Mouse (Mus musculus): Measurements from ENCODE around the gene Vps41. TPM values are rescaled to one million over a fixed set of nuclear protein-coding genes. Genes with fewer than 3 reads are reported as not detected.

Gene Vps41
- total RNA-seq, 1 experiment from 2014 or later = 63.7 TPM

- ATAC-seq (replicated peaks; ENCODE audit: insufficient number of reproducible peaks, low FRiP score, low TSS enrichment, poor library complexity, severe bottlenecking) = no peak
Measured at GRCm38 (mm10) chr13:18851182-18851581, 134.1 kb downstream of the Vps41 start.

GRCm38 (mm10) chr13:18852718-18853117 is 135.6 kb downstream of the Vps41 start:
- no peak for ATAC-seq (replicated peaks; ENCODE audit: insufficient number of reproducible peaks, low FRiP score, low TSS enrichment, poor library complexity, severe bottlenecking)

GRCm38 (mm10) chr13:18856026-18856802 is 139.1 kb downstream of the Vps41 start:
- ATAC-seq (replicated peaks; ENCODE audit: insufficient number of reproducible peaks, low FRiP score, low TSS enrichment, poor library complexity, severe bottlenecking) = no peak

- no peak for ATAC-seq (replicated peaks; ENCODE audit: insufficient number of reproducible peaks, low FRiP score, low TSS enrichment, poor library complexity, severe bottlenecking)
Measured at GRCm38 (mm10) chr13:18858183-18858582, 141.1 kb downstream of the Vps41 start.

- no peak for ATAC-seq (replicated peaks; ENCODE audit: insufficient number of reproducible peaks, low FRiP score, low TSS enrichment, poor library complexity, severe bottlenecking)
Measured at GRCm38 (mm10) chr13:18859389-18859788, 142.3 kb downstream of the Vps41 start.

GRCm38 (mm10) chr13:18868030-18868490 is 151.0 kb downstream of the Vps41 start:
- ATAC-seq (replicated peaks; ENCODE audit: insufficient number of reproducible peaks, low FRiP score, low TSS enrichment, poor library complexity, severe bottlenecking) = no peak

- no peak for ATAC-seq (replicated peaks; ENCODE audit: insufficient number of reproducible peaks, low FRiP score, low TSS enrichment, poor library complexity, severe bottlenecking)
Measured at GRCm38 (mm10) chr13:18868825-18869224, 151.7 kb downstream of the Vps41 start.

GRCm38 (mm10) chr13:18875321-18875720 is 158.2 kb downstream of the Vps41 start:
- ATAC-seq (replicated peaks; ENCODE audit: insufficient number of reproducible peaks, low FRiP score, low TSS enrichment, poor library complexity, severe bottlenecking) = no peak

GRCm38 (mm10) chr13:18892910-18893309 is 175.8 kb downstream of the Vps41 start:
- ATAC-seq (replicated peaks; ENCODE audit: insufficient number of reproducible peaks, low FRiP score, low TSS enrichment, poor library complexity, severe bottlenecking) = no peak

- ATAC-seq (replicated peaks; ENCODE audit: insufficient number of reproducible peaks, low FRiP score, low TSS enrichment, poor library complexity, severe bottlenecking) = no peak
Measured at GRCm38 (mm10) chr13:18896789-18897188, 179.7 kb downstream of the Vps41 start.

- no peak for ATAC-seq (replicated peaks; ENCODE audit: insufficient number of reproducible peaks, low FRiP score, low TSS enrichment, poor library complexity, severe bottlenecking)
Measured at GRCm38 (mm10) chr13:18903623-18904022, 186.5 kb downstream of the Vps41 start.

GRCm38 (mm10) chr13:18914774-18915173 is 197.7 kb downstream of the Vps41 start:
- no peak for ATAC-seq (replicated peaks; ENCODE audit: insufficient number of reproducible peaks, low FRiP score, low TSS enrichment, poor library complexity, severe bottlenecking)

Other genes starting within 250 kb of the Vps41 start
- gene Amph, start 230.9 kb downstream of the Vps41 start, total RNA-seq (2017) = not detected in 3 replicates